Mouse (Mus musculus) ZHBTc4 (cell line): Measurements from ENCODE around the gene Vstm2l.

ENCODE experiments used
- DNase-seq: peaks from one replicate; pipeline ENCODE4 v3.0.0-alpha.2; 2011; ENCODE audit warnings: low read depth, low spot score

Vstm2l gene

DNA sequence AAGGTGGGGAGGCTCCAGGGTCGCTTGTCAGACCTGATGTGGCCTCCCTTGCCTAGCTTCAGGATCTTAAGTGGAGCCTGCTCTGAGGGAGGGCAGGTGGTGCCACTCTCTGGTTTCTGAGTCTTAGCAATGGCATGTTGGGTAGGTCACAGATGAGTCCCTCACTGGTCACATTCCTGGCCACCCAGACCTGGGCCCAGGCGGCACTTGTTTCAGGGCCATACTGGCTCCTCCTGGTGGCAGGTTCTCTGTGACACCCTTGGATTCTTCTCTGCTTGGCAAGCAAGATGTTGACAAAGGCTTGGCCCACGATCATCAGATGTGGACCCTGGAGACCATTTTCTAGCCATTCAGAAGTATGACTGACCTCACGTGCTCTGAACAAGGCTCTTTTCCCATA is 18.2 kb downstream of the Vstm2l start:
- DNase-seq, result no peak

DNA sequence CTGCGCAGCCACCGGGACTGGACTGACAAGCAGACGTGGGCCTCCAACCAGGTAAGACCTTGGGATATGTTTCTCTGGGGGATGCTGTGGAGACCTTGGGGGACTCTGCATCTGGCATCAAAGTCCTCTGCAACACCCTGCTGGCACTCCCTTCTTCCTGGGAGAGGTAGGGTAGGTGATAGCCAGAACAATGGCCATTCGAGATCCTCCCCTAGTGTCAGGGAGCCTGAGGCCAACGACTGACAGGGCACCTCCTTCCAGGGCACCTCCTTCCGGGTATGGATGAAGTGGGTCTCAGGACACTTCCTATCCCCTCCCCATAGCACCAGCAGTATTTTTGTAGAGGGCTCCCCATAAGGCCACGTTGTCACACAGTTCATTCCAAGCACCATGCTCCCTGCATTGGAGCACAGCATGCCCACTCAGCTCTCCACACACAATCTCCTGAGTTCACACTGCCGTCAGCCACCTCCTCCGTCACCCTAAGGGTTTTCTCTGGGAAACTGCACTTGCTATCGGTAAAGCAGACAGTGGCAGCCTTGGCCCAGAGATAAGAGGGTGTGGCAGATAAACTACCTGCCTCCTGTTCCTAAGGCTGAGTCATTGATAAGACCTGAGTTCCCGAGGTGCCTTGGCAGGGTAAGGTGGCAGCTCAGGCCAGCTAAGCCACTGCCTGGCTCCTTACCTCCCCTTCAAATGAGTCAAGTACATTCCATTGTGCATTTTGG is 21.2 kb downstream of the Vstm2l start:
- DNase-seq, result no peak

DNA sequence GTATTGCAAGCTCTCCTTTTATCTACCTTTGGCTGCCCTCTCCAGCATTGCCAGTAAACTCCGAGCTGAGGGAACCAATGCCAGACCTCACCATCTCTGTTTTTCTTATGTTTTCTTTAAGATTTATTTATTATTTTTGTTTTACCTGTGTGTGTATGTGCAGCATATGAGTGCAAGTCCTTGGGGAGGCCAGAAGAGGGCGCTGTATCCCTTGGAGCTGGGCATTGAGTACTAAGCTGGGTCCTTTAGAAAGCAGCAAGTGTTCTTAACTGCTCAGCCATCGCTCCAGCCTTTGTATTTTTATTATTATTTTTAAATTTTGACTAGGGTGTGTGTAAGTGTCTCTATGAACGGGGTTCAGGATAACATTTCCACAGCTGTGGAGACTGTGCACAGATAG is 22.2 kb downstream of the Vstm2l start:
- DNase-seq, result peak; percentile 72

DNA sequence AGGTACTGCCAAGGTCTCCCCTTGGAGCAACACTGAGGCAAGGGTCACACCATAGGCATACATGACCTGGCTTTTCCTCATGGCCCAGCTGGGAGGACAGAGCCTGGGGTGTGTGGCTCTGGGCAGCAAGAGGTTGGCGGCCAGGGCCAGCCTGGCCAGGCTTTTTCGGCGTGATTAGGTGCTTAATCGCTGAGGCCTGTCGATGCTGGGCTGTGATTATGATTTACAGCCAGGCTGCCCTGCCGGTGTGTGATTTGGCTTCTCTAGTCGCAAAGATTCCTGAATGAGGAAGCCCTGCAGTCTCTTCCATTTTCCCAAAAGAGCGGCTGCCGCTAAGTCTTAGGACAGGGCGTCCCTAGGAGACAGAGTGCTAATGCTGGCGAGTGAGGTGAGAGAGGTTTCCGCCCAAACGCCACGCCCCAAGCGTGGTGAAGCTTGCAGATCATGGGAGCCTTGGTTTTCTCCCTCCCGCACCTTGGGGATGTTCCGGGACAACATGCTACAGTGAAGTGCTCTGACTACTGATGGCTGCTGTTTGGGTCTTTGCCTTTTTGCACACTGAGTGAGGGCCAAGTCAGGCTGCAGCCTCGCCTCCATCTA is 26.2 kb downstream of the Vstm2l start:
- peak; percentile 83 for DNase-seq

DNA sequence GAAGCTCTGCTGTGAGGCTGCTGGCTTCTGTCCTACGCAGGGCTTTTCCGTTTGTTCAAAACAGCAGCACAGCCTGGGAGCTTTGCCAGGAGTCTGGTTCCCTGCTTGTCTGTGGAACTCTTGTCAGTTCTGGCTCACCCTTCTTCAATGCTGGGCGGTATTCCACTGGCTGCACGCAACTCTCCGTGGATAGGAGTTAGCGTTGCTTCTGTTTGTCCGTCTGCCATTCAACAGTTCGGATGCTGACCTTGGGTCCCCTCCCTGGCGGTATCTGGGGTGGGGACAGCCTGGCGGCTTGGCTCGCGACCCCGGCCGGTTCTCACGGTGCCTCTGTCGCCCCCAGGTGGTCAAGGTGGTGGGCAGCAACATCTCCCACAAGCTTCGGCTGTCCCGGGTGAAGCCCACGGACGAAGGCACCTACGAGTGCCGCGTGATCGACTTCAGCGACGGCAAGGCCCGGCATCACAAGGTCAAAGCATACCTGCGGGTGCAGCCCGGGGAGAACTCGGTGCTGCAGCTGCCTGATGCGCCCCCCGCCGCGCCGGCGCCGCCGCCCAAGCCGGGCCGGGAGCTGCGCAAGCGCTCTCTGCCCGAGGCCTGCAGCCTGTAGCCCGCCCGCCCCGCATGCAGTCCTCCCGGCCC is 29.2 kb downstream of the Vstm2l start:
- DNase-seq, result peak; percentile 85

DNA sequence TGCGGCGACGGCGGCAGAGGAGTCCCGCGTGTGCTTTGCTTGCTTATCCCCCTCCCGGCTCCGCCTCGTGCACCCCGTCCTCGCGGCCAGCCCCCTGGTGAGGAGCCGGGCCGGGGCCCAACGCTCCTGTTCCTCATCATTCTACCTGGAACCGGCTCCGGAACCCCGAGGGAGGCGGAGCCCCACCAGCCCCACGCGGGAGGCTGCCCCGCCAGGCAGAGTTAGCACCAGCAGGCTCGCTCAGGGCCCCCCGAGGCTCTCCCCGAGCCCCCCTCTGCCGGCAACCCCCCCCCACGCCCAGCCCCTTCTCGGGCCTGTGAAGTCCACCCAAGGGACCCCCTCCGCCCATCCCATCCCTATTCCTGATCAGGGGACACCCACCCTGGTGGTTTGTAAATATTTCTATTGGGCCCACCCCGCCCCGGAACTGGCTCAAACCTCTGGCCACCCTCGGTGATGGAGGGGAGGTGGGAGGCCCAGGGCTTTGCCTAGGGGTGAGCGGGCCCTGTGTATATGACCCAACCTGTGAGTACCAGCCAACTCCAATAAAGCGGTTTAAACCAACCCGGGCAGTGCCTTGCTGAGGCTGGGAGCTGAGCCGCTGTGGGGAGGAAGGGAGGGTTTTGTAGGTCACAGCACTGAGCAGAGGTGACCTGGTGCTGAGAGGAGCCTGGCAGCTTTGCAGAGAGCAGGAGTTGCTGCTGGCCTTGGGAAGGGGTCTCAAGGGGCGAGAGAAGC is 29.9 kb downstream of the Vstm2l start:
- DNase-seq, result peak; percentile 71

DNA sequence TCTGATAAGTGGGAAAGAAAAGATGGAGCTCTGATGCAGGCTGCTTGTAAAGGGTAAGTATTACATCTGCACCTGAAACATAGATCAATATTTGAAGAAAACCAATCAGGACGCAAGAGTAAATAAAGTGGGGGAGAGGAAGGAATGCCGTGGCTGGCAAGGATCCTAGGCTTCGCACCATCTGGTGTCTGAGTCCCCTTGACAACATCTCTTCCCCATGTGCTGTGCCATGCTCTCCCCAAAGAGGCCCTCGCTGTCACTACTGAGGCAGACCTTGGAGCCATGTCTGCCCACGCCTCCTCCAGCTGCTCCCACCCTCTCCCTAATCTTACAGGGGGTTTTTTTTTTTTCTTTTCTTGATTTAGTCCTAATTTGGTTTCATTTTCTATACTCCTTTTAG is 39.5 kb downstream of the Vstm2l start:
- no peak for DNase-seq

DNA sequence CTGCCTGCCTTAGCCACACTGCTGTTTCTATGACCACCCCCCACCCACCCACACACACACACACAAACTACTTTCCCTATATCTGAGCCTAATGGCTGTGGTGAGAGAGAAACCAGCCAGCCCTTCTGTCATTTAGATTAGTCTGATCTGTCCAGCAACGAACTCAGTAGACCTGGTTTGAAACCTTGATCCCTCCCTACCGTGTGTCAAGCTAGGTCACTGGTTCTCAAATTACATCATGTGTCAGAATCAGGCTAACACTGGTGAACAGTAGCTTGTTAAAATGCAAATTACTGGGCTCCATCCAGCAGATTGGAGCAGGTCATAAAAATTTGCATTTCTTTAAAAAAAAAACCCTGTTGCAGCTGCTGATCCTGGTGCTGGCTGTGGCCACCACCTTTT is 43.3 kb downstream of the Vstm2l start:
- DNase-seq, result peak; percentile 89

DNA sequence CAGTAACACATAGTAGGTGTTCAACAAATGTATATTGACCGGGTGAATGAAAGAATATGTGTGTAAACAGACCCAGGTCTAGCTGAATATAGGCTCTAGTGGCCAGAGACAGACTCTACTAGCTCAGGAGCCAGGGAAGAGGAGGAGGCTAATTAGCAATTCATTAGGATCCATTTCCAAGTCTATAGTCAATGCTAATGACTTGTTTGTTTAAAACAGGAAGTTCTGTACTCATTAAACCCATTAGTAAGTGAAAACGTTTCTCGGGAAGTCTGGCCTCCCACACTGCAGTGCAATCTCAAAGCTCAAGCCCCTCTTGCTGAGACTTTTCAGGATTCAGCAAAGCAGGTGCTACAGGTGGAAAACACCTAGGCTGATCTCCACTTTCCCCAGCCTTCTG is 53.4 kb downstream of the Vstm2l start:
- DNase-seq, result peak; percentile 60

DNA sequence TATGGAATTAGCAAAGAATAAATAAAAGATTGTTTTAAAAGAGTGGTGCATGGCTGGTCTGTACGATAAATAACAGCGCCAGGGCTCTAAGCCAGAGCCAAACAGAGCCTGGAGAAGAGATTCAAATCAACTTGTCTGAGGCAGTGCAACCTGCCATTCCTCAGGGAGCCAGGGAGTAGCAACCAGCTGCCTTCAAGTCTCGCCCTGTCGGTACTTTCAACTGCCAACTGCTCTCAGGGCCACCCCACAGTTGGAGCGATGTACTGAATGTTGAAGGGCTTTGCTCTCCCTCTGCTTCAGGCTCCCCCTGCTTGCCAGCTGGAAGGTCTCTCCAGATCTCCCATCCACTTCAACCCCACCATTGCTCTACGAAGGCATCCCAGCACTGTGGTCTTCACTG is 55.7 kb downstream of the Vstm2l start:
- DNase-seq, result no peak

DNA sequence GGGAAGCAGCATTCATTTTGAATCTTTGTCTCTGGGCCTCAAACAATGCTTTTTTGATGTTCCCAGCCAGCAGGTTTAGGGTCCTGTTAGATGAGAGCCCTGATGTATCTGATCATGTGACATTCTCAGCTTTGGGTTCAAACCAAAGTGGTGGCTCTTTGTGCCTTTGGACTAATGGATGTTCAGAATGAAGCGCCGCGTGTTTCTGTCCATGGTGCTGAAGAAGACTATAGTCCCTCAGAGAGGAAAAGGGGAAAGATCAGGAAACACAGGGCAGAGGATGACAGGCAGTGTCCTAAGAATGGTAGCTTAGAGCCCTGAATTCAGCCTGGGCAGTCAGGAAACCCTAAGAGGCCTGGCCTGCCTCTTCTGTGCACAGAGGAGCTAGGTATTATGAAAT is 56.2 kb downstream of the Vstm2l start:
- DNase-seq, result peak; percentile 82

DNA sequence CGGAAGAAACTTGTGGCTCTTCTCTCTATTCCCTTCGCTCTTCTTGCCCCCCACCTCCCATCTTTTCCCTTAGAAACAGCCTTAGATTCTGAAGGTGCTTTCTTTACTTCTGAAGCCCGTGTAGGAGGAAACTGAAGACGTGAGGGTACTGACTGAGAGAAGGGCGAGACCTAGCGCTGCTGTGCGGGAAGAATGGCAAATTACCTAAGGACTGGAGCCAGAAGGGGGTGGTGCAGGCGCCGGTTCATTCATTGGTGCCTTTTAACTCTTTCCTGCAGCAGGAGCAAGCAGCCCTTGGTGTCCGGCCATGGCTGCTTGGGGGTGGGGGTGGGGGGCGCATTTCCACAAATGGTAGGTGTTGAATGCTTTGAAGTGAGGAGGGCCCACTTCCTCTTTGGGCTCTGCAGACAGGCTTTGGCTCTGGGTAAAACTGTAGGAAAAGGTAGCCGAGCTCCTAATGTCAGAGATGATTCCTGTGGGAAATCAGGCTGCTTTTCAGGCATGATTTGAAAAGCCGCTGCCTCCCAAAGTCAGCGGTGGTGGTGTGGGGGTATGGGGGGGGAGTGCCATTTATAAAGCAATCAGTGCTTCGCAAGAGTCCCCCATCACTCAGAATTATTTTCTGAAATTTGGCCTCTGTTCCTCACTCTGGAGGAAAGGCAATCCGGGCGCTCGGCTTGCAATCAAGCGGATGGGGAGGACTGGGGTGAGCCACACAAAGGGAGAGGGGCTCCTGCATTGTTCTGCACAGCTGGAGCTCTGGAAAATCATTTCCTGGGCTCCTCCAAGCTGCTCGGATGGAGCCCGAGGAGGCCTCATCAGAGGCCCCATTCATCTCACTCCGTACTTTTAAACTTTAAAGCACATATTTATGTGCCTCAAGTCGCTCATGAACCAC is 60.4 kb downstream of the Vstm2l start:
- peak; percentile 54 for DNase-seq

DNA sequence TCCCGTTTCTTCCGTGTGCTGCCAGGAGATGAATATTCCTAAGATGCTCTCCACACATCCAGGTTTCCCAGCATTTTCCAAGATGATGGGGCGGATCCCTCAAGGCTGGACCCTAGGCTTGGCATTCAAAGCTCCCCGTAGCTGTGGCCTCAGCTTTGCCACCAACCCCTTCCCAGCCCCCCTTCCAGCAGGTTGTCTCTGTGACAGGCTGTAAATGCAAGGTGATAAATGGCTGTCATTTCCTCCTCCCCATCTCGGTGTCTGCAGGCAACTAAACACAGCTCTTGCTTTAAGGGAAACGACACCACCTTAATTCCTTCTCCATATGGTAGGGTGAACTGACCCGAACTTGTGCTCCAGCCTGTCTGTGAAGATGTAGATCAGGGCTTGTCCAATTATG is 61.1 kb downstream of the Vstm2l start:
- no peak for DNase-seq

DNA sequence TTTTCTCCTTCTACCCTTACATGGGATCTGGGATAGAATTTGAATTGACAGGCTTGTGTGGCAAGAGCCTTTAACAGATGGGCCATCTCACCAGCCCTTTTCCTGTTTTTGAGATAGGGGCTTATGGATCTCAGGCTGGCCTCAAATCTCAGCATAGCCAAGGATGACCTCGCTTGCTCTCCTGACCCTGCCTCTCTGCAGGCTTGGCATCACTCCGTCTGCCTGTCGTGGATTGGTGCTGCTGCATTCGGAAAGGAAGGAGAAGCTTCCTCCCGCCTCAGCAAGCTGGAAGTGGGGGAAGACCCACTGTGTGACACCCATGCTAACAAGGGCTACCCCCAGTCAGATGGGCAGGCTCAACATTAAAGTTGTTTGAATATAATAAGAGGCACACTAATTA is 64.8 kb downstream of the Vstm2l start:
- no peak for DNase-seq

DNA sequence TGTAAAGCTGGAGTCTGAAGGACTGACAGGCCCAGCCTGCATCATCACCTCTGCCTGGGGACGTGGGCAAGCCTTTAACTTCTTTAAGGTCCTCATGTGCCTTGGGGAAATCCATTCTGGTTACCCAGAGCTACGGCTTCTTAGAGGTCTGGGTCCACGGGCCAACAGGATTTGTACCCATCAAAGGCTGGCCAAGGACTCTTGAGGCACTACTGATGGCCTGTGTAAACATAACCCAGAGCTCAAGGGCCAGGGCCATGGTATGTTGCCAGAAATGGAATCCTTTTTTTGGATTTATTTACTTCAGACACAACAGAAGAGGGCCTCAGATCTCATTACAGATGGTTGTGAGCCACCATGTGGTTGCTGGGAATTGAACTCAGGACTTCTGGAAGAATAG is 68.3 kb downstream of the Vstm2l start:
- no peak for DNase-seq

DNA sequence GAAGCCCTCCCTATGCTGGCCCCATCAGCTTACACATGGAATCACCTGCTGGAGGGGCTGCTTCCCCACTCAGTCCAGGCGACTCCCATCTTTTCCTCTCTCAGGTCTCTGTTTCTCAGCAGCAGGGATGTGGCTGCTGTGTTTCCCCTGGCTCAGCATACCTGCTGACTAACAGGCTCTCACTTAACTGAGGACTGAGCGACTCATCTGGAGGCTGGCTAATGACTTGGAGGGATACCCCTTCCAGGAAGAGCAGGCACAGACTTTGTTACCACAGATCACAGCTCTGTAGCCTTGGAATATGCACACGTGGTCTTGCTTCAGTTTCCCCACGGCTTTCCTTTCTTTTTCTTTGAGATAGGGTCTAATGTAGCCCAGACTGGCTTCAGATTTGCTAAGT is 68.8 kb downstream of the Vstm2l start:
- no peak for DNase-seq

DNA sequence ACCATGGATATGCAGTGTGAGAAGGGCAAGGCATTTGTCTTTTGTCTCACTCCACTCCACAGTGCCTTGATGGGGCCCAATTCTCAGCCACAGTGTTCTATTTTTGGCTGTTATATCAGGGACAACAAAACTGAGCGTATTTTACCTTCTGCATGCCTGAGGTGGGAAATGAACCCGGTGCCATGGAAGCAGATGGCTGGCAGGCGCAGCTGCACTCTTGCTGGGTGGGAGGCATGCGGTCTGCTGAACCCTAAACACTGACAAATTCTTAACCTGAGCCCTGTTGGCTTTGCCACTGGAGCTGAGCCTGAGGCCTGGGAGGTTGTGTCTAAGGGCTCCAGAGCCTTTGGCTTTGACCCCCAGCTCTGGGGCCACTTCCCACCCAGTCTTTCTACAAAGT is 71.2 kb downstream of the Vstm2l start:
- DNase-seq, result no peak

DNA sequence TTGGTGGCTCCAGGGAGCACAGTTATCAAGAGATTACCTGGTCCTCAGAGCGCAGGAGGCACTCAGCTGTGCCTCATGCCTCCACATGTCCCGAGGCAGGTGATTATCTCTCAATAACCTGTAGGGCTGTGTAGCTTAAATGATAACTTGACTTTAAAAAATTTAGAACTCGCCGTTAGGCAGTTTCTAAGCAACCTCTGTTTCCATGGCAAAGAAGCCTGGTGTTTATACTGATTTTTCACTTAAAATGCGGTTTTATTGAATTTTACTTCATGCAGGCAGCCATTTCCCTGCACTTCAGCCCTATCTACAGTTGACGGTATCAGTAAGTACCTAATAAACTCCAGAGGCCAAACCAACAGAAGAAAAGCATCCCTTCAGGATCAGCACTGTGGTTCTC is 71.8 kb downstream of the Vstm2l start:
- DNase-seq, result no peak

DNA sequence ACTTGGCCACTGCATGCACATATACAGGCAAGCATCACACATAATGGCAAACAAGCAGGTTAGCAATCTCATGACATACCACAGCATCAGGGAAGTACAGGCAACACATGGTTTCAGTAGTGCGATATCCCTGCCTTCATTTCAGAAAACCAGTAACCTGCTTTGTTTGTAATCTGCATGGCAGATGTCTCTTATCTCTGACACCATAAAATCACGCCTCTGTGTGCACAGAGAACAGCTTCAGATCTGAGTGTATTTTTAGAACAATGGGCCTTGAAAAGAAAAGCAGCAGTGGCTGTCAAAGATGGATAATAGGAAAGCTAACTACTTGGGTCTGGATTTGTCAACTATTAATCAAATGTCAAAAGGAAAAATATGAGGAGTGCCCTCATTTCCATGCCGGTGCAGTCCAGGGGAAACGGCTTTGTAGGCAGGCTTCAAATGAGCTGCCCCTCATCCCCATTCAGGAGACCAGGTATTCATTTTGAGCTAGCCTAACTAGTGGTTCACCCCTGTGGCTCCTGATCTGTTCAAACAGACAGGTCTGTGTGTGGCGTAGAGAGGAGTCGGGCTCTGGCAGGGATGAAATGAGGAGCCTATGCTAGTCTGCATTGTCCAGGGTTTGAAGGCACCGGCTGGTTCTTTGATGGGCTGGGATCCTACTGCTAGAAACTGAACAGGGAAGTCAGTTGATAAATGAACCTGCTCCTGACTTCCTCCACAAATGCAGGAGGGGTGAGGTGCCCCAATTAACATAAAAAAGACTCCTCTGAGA is 74.2 kb downstream of the Vstm2l start:
- no peak for DNase-seq

DNA sequence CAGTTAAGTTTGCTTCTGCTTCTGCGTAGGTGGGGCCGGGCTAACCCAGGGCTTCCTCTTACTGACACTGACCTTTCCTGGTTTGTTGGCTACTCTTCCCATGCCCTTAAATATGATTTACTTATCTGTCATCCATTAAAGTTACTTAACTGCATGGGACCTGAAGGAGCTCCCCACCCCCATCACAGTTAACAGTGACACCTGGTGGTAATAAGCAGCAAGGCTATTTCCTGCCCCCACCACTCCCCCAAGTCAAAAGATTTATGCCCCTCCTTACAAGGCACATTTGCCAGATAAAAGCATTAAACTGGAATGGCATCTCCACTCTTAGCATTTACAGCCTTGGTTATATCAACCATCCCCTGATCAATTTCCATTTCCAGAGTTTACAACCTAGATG is 75.5 kb downstream of the Vstm2l start:
- DNase-seq, result peak; percentile 36

DNA sequence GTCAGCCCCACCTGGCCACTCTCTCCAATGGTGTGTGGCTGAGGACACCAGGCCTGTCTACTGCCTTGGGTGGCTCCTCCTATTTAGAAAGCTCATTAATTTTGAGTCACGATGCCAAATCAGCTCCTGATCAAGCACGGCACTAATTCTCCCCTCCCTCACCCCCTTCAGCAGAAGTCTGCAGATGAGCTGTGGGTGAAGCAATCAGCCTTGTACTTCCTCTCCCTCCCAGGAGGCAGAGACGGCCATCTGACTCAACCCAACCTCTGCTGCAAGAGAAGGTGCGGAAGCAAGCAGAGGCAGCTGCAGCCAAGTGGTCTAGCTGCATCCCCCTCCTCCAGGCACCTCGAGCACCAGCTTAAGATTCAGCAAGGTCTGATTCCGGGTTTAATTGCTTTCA is 76.6 kb downstream of the Vstm2l start:
- DNase-seq, result no peak
